Mouse (Mus musculus) right cerebral cortex, postnatal 25 days (tissue): Measurements from ENCODE around the gene Prss57.
A peak's percentile ranks its signal among the peaks of the same experiment; 100 is the strongest.
"Not testable (repeated sequence)": the region's sequence is repeated elsewhere in the genome, so short reads cannot be mapped to it uniquely, and the experiment has no call there.

Experiments used
- DNase-seq: peaks from one replicate; pipeline ENCODE4 v3.0.0; 2022

The Prss57 gene

GRCm38 (mm10) chr10:79779784-79780663, 10.7 kb downstream of the Prss57 start:
- peak; percentile 96 for DNase-seq

DNA sequence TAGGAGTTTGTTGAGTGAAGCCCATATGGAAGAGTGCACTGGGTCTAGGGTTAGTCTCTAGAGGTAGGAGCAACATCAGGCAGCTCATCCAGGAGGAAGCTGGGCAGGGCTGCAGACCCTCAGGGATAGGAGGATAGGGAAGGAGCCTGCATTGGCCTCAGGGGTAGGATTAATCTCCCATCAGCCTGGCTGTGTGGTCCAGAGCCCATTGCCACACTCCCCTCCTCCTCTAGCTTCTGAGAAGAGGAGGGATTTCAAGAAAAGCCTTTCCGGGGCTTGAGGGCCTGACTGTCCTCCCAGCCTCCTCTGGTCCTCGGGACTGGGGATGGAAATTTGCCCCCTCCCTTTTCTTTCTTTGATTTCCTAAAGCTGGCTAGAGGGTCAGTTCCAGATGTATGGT, 11.6 kb downstream of the Prss57 start:
- DNase-seq, result no peak

GRCm38 (mm10) chr10:79778006-79778405, 12.8 kb downstream of the Prss57 start:
- DNase-seq, result no peak

DNA sequence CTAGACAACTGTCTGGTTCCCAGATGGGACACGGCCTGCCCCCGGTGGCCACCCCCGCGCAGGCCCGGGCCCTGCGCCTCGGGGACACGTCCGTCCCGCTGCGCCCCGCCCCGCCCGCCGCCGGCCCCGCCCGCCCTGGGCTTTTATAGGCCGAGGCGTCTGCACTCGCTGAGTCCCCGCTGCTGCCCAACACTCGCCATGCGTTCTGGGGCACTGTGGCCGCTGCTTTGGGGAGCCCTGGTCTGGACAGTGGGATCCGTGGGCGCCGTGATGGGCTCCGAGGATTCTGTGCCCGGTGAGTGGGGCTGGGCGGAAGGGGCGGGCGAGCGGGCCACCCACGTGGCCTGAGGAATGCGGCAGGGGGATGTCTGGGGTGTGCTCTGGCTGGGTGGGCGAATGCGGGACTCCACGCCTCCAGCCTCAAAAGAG, 13.6 kb downstream of the Prss57 start, which contains the start of gene Fstl3:
Gene Fstl3 (plus strand): TSS at position 170 of the 429 bp plus-strand sequence.
- no peak for DNase-seq

DNA sequence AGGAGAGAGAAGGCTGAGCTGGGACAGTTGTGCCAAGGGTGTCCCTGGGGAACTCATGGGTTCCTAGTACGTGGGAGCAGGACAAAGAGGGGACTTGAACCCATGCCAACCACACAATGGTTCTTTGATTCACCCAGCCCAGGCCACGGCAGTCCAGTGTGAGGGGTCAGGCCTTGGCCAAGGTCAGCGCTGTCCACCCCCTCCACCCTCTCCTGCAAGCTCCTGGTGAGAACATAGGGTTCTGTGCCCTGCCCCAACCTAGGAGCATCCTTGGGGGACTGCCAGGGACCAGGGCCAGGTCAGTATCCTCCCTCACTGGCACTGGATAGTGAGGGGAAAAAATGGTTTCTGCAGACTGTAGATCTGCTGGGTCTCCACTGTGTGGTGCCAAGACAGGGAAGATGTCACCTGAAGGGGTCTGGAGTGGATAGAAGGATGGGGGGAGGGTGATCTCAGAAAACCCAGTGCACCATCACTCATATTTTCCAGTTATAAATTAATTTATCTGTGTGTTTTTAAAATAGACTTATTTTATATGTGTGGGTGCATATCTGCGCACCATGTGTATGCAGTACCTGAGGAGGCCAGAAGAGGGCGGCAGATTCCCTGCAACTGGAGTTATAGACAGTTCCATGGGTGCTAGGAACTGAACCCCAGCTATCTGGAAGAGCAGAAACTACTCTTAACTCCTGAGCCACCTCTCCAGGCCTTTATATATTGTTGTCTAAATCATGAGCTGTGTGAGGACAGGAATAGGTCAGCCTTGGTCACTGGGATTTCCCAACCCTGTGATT, 16.1 kb downstream of the Prss57 start:
- no peak for DNase-seq

DNA sequence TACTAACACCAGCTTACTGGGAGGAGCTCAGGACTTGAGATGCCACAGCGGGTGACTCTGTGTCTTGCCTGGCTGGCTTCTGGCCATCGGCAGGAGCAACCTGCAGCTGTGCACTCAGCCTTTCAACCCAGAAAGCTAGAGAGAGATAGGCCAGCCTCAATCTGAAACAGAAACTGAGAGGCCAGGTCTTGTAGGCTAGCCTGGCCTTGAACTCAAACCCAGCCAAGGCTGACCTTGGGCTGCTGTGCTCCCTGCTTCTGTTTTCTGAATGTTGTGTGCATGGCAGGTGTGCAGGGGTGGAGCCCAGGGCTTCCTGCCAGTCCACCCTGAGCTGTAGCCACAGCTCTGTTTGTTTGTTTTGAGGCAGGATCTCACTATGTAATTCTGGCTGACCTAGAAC, 17.6 kb downstream of the Prss57 start:
- no peak for DNase-seq

- no peak for DNase-seq
These were observed 18.4 kb downstream of the Prss57 start for GRCm38 (mm10) chr10:79772320-79772719.

DNA sequence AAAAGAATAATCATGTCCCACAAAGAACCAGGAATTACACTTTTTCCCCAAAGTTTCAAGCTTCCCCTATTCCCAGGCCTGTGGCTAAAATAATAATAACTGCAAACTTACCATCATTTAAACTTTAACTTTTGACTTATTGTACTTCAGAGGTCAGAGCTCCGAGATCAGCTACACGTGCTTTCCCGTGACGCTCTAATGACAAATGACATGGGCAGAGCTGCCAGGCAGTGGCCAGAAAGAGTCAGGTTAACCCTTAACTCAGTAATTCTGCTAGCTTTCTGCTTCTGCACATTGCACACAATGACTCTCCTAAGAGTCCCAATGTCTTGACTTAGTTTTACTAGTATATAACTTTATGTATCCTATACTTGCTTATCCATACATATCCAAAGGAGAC, 21.4 kb downstream of the Prss57 start:
- DNase-seq, result no peak

GRCm38 (mm10) chr10:79768400-79768799, 22.4 kb downstream of the Prss57 start:
- peak; percentile 56 for DNase-seq

DNA sequence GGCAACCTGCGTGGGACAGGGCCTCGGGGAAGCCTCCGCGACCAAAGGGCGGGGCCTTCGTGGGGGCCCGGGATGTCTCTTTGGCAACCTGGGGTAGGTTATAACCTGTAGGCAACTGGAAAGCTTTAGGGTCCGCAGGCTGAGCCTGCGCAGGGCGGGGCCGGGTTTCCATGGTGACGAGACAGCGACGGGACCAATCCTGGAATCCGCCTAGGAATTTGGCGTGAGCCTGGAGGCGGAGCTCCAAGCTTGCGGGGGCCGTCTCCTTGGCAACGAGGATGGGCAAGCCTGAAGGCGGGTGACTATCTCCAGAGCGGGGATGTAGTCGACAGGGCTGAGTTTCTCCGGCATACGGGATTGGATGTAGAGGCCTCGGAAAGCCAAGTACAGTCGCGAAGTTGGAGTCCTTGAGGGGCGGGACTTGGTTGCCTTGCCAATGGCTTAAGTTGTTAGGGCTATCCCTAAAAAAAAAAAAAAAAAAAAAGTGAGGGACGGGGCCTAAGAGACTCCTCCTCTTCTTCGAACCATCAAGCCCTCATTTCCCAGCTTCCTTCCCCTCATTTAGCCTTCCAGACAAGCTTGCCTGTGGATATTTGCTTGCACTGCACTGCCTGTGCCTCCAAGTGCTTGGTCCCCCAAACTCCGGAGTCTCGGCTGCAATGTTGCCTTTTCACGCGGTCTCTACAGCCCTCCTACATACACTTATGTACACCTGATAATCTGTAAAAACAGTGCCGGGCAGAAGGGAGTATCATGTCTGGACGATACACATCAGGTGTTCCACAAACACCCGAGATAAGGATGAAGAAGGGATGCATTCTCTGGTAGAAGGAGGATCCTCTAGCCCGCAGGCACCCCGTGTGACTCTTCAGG, 23.2 kb downstream of the Prss57 start:
- DNase-seq, result peak; percentile 95

GRCm38 (mm10) chr10:79766508-79767325, 24.0 kb downstream of the Prss57 start, which contains the start of gene Rnf126:
TSS of gene Rnf126 (minus strand) at chr10:79766952.
- DNase-seq, result peak; percentile 98

DNA sequence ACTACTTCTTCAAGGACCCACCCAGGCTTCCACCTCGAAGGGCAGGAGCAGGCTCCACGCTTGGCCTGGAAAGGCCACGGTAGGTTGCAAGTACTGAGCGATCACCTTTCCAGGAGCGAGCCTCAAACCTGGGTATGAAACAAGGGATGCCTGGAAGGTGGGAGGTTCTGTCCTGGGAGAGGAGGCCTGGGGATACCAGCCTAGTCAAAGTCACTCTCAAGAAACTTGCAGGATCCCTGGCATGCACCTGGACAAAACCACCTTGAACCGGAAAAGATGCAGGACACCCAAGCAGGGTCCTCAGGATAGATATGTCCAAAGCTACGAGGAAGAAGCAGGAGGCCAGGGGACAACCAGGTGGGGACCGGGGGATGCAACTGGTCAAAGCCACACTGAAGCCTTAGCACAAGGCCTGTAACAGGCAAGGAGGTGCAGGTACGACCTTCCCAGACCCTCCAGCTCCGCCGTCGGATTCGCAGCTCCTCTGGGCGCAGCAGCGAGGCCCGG, 24.7 kb downstream of the Prss57 start:
- DNase-seq, result no peak

DNA sequence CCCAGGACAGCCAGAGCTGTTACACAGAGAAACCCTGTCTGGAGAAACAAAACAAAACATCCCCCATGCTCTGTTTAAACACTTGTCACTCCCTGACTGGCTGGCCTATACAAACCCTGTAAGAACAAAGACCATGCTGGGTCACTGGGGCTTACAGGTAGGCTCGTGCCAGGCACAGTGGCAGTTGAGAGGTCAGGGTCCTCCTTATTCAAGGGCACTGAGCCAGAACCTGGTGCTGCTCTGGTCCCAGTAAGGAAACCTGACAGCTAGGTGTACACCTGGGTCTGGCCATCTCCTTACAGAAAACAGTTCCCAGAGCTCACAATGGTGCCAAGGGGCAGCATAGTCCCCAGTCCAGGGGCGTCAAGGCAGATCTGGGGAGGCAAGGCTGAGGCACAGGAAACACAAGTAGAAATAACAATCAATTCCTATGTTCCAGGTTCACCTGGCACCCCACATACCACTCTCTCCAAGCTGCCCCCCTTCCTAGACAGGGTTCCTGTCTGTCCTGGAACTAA, 25.5 kb downstream of the Prss57 start:
- DNase-seq, result no peak

GRCm38 (mm10) chr10:79764234-79764633, 26.5 kb downstream of the Prss57 start:
- DNase-seq, result no peak

- DNase-seq, result no peak
These were observed 27.9 kb downstream of the Prss57 start for GRCm38 (mm10) chr10:79762875-79763274.

DNA sequence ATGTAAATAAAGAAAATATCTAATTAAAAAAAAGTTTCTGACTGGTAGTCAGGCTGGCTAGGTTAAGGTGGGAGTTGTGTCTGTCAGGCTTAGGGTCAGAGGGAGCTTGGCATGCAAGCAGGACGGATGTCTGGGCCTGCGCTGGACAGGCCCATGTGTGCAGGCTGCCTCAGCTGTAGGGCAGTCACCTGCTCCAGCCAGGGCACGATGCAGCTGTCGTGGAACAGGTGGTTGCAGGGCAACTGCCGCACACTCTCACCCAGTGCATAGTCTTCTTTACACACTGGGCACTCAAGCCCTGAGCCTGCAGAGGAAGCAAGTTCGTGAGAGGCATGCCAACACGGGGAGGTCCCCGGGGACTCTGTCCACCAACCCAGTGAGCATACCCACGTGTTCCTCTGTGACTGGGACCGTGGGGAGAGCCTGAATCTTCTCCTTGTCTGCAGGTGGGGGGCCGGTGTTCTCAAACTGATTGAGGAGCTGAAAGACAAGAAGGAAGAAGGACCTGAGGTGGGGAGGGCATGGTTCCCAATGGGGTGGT, 30.1 kb downstream of the Prss57 start:
- DNase-seq, result no peak

GRCm38 (mm10) chr10:79759675-79760074, 31.1 kb downstream of the Prss57 start:
- not testable (repeated sequence) for DNase-seq

DNA sequence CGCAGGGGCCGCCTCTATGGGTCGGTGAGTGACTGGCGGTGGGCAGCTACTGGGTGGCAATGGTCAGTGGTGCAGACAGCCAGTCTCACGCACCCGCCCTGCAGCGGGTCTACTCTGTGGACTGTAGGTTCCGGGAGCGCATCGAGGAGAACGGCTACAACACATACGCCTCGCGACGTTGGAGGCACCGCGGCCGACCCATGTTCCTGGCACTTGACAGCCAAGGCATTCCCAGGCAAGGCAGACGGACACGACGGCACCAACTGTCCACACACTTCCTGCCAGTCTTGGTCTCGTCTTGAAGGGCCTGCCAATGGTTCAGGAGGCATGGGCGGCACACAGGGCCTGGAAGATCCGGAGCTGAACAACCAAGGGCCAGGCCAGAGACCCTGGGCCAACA, 34.1 kb downstream of the Prss57 start:
- no peak for DNase-seq

GRCm38 (mm10) chr10:79755854-79756253, 34.9 kb downstream of the Prss57 start:
- no peak for DNase-seq

GRCm38 (mm10) chr10:79754856-79755516, 35.8 kb downstream of the Prss57 start, which contains the start of gene Fgf22:
TSS of gene Fgf22 (plus strand) at chr10:79755076.
- peak; percentile 75 for DNase-seq
